In genomic region chr9:45651078-45651809, GRCm38 (mm10) we compare ENCODE assay signal across 15 mouse cellular contexts.
DNase-seq lines count a peak whose midpoint lies in the region; ATAC-seq and TF ChIP-seq lines count a peak whose summit lies in the region.
"Had no signal": no experiment of that assay in that cellular context is flagged by ENCODE, and none has a peak within 500 bp of the region (broad histone marks: within the 10 kb centered on the region; RNA-seq: fewer than 3 reads in every experiment).

No protein-coding gene starts in this region.

- intact Hi-C loops in gastrocnemius, postnatal 36 days (cut with DNase I), result no loop called here

- peaks cover 16% of the 10 kb centered on the region for H3K4me1 ChIP-seq in forebrain, postnatal 0 days (ENCODE audit: insufficient read depth)
- peaks cover 55% of the 10 kb centered on the region for H3K4me1 ChIP-seq in midbrain, embryonic 13.5 days (replicated peaks)

- peak overlapping the region; percentile 88 for H3K27ac ChIP-seq in forebrain, postnatal 0 days (ENCODE audit: low read depth, low read length)
- peak overlapping the region; percentile 90 for H3K27ac ChIP-seq in midbrain, embryonic 13.5 days
- H3K27ac ChIP-seq: heart, embryonic 10.5 days; limb, embryonic 12.5 days had no signal

- H3K27me3 ChIP-seq in forebrain, postnatal 0 days (ENCODE audit: insufficient read depth, low read length), result no peaks in the 10 kb centered on the region
- H3K27me3 ChIP-seq in midbrain, embryonic 13.5 days, result peaks cover 7% of the 10 kb centered on the region; the same call in 1 of the 2 replicates
- H3K27me3 ChIP-seq: limb, embryonic 12.5 days had no signal

- H3K9me3 ChIP-seq in forebrain, postnatal 0 days (ENCODE audit: low read length), result no peaks in the 10 kb centered on the region
- no peaks in the 10 kb centered on the region for H3K9me3 ChIP-seq in midbrain, embryonic 13.5 days
- H3K9me3 ChIP-seq: G1E; heart, embryonic 10.5 days; limb, embryonic 12.5 days had no signal

- no peaks in the 10 kb centered on the region for H3K36me3 ChIP-seq in forebrain, postnatal 0 days (ENCODE audit: insufficient read depth)
- H3K36me3 ChIP-seq in midbrain, embryonic 13.5 days, result no peaks in the 10 kb centered on the region
- H3K36me3 ChIP-seq: G1E; heart, embryonic 10.5 days; limb, embryonic 12.5 days had no signal

- peak; percentile 63 for DNase-seq in retina, postnatal 1 day
- no peak for DNase-seq in retina, embryonic 14.5 days (ENCODE audit: low spot score)
- peak; percentile 67 for DNase-seq in forebrain, postnatal 0 days
- DNase-seq in spleen, adult 18-20 months, result no peak
- DNase-seq in gastrocnemius, postnatal 36 days, result no peak
- no peak for DNase-seq in adipocyte (ENCODE audit: low spot score)
- DNase-seq in spleen, postnatal 4 days (ENCODE audit: low spot score in 2 of 2), result no peak
- DNase-seq: B cell, adult 2 months; cerebellum, postnatal 25 days; heart, postnatal 4 days; lung, adult 2 months had no signal

- TF ChIP-seq CTCF in forebrain, postnatal 0 days (IDR thresholded peaks at IDR 0.05; ENCODE audit: low read depth), result no peak

- H3K4me3 ChIP-seq in forebrain, postnatal 0 days (ENCODE audit: low read depth, low read length), result no peak overlapping the region
- H3K4me3 ChIP-seq in midbrain, embryonic 13.5 days (replicated peaks), result no peak overlapping the region
- H3K4me3 ChIP-seq: heart, embryonic 10.5 days; limb, embryonic 12.5 days had no signal

- no peak overlapping the region; the same call in 1 of the 2 replicates for H3K9ac ChIP-seq in forebrain, postnatal 0 days
- 0 out of 2 replicates have a peak overlapping the region, but pooled peaks have one; percentile 21 for H3K9ac ChIP-seq in midbrain, embryonic 13.5 days (replicated peaks)
- H3K9ac ChIP-seq: limb, embryonic 12.5 days had no signal

- 12% methylated on average over 13 of the region's 13 CpGs for WGBS in forebrain, postnatal 0 days
- 16% methylated on average over 13 of the region's 13 CpGs for WGBS in midbrain, embryonic 13.5 days

- peak; percentile 87 for ATAC-seq in forebrain, postnatal 0 days
- peak; percentile 82 for ATAC-seq in midbrain, embryonic 13.5 days

- H3K4me2 ChIP-seq in forebrain, postnatal 0 days (ENCODE audit: low read depth), result peak overlapping the region; percentile 36
- H3K4me2 ChIP-seq in midbrain, embryonic 13.5 days (replicated peaks), result peak overlapping the region; percentile 21
- H3K4me2 ChIP-seq: limb, embryonic 12.5 days had no signal

Comparison
In these comparisons a context has a peak if more than half of its experiments do, and no peak if none do; other contexts are left out.
1. DNase-seq: peak in retina, postnatal 1 day (single experiment) and forebrain, postnatal 0 days (single experiment); none in retina, embryonic 14.5 days (single experiment), spleen, adult 18-20 months (0 of 2), gastrocnemius, postnatal 36 days (0 of 2), adipocyte (single experiment) and spleen, postnatal 4 days (0 of 2).